Comparison of ENCODE assay signal across 23 mouse cellular contexts in genomic region chr12:80383478-80383877, GRCm38 (mm10). TPM values are rescaled to one million over a fixed set of nuclear protein-coding genes. Genes with fewer than 3 reads are reported as not detected.
DNase-seq lines count a peak whose midpoint lies in the region; ATAC-seq lines count a peak whose summit lies in the region.
"Had no signal": no experiment of that assay in that cellular context is flagged by ENCODE, and none has a peak within 500 bp of the region (broad histone marks: within the 10 kb centered on the region; RNA-seq: fewer than 3 reads in every experiment).

No protein-coding gene starts in this region.

- H3K4me1 ChIP-seq in heart, embryonic 14.5 days (ENCODE audit: control insufficient read depth in 2 of 2, insufficient read depth in 2 of 2, low read length in 2 of 2): peaks cover 5 to 37% of the 10 kb centered on the region in 2 experiments; a peak in 3 of 4 replicates
- H3K4me1 ChIP-seq in kidney, embryonic 15.5 days: peaks cover 8% of the 10 kb centered on the region; the same call in 1 of the 2 replicates
- peaks cover 20% of the 10 kb centered on the region for H3K4me1 ChIP-seq in neural tube, embryonic 13.5 days (replicated peaks)
- H3K4me1 ChIP-seq in neural tube, embryonic 15.5 days: peaks cover 13% of the 10 kb centered on the region

- 57% methylated on average over 8 of the region's 8 CpGs for WGBS in heart, embryonic 14.5 days
- 63% methylated on average over 8 of the region's 8 CpGs for WGBS in kidney, embryonic 15.5 days
- WGBS in neural tube, embryonic 13.5 days: 82% methylated on average over 8 of the region's 8 CpGs
- 80% methylated on average over 8 of the region's 8 CpGs for WGBS in neural tube, embryonic 15.5 days

- H3K9ac ChIP-seq in heart, embryonic 14.5 days (ENCODE audit: low read length): no peak overlapping the region
- no peak overlapping the region for H3K9ac ChIP-seq in kidney, embryonic 15.5 days
- H3K9ac ChIP-seq in neural tube, embryonic 13.5 days: no peak overlapping the region
- H3K9ac ChIP-seq in neural tube, embryonic 15.5 days (replicated peaks): no peak overlapping the region
- H3K9ac ChIP-seq: embryonic facial prominence, embryonic 13.5 days; forebrain, embryonic 12.5 days; hindbrain, embryonic 12.5 days; midbrain, embryonic 12.5 days had no signal

- H3K27ac ChIP-seq in heart, embryonic 14.5 days (replicated peaks in 1 of 2; ENCODE audit: control insufficient read depth in 1 of 2, insufficient read depth in 1 of 2, low read depth in 2 of 2, low read length in 2 of 2): peak overlapping the region; percentile 9 to 11
- H3K27ac ChIP-seq in kidney, embryonic 15.5 days: peak overlapping the region; percentile 43; the same call in 1 of the 2 replicates
- H3K27ac ChIP-seq in neural tube, embryonic 13.5 days (replicated peaks): peak overlapping the region; percentile 46; the same call in 1 of the 2 replicates
- H3K27ac ChIP-seq in neural tube, embryonic 15.5 days (replicated peaks): no peak overlapping the region
- H3K27ac ChIP-seq: embryonic facial prominence, embryonic 13.5 days; forebrain, embryonic 12.5 days; hindbrain, embryonic 12.5 days; layer of hippocampus, adult 2 months; midbrain, embryonic 12.5 days; stomach, postnatal 0 days had no signal

- ATAC-seq in heart, embryonic 14.5 days (ENCODE audit: insufficient number of reproducible peaks, insufficient read depth, low FRiP score, low read depth): no peak
- ATAC-seq in kidney, embryonic 15.5 days (replicated peaks; ENCODE audit: low FRiP score): peak; percentile 70; the same call in 1 of the 2 replicates
- no peak for ATAC-seq in neural tube, embryonic 13.5 days (ENCODE audit: low read depth)
- no peak for ATAC-seq in neural tube, embryonic 15.5 days (ENCODE audit: low FRiP score)
- ATAC-seq: intestine, postnatal 0 days had no signal

- no peaks in the 10 kb centered on the region for H3K9me3 ChIP-seq in heart, embryonic 14.5 days (ENCODE audit: control insufficient read depth, low read length)
- no peaks in the 10 kb centered on the region for H3K9me3 ChIP-seq in kidney, embryonic 15.5 days (replicated peaks)
- no peaks in the 10 kb centered on the region for H3K9me3 ChIP-seq in neural tube, embryonic 13.5 days
- no peaks in the 10 kb centered on the region for H3K9me3 ChIP-seq in neural tube, embryonic 15.5 days (replicated peaks)
- H3K9me3 ChIP-seq: embryonic facial prominence, embryonic 13.5 days; forebrain, embryonic 12.5 days; hindbrain, embryonic 12.5 days; midbrain, embryonic 12.5 days had no signal

- H3K36me3 ChIP-seq in heart, embryonic 14.5 days (ENCODE audit: control insufficient read depth, insufficient read depth, low read length): peaks cover 19% of the 10 kb centered on the region
- H3K36me3 ChIP-seq in kidney, embryonic 15.5 days: peaks cover 28% of the 10 kb centered on the region
- peaks cover 27% of the 10 kb centered on the region for H3K36me3 ChIP-seq in neural tube, embryonic 13.5 days
- peaks cover 11% of the 10 kb centered on the region for H3K36me3 ChIP-seq in neural tube, embryonic 15.5 days

- no peak overlapping the region for H3K4me2 ChIP-seq in heart, embryonic 14.5 days (ENCODE audit: low read length)
- no peak overlapping the region for H3K4me2 ChIP-seq in kidney, embryonic 15.5 days
- H3K4me2 ChIP-seq in neural tube, embryonic 13.5 days: no peak overlapping the region
- H3K4me2 ChIP-seq in neural tube, embryonic 15.5 days: no peak overlapping the region
- H3K4me2 ChIP-seq: embryonic facial prominence, embryonic 13.5 days; forebrain, embryonic 12.5 days; hindbrain, embryonic 12.5 days; midbrain, embryonic 12.5 days had no signal

- H3K4me3 ChIP-seq in heart, embryonic 14.5 days (ENCODE audit: control insufficient read depth in 1 of 2, insufficient read depth in 1 of 2, low read depth in 1 of 2, low read length in 2 of 2): no peak overlapping the region
- no peak overlapping the region for H3K4me3 ChIP-seq in kidney, embryonic 15.5 days (replicated peaks)
- no peak overlapping the region for H3K4me3 ChIP-seq in neural tube, embryonic 13.5 days
- no peak overlapping the region for H3K4me3 ChIP-seq in neural tube, embryonic 15.5 days (replicated peaks)
- H3K4me3 ChIP-seq: embryonic facial prominence, embryonic 13.5 days; erythroblast, embryonic 14.5 days; forebrain, embryonic 12.5 days; hindbrain, embryonic 12.5 days; layer of hippocampus, adult 2 months; midbrain, embryonic 12.5 days had no signal

- peak; percentile 41 for DNase-seq in adrenal gland, adult 2 months
- no peak for DNase-seq in adrenal gland, postnatal 4 days (ENCODE audit: low spot score in 2 of 2)
- no peak for DNase-seq in heart, postnatal 4 days
- DNase-seq in kidney, adult 9 months: no peak
- DNase-seq: cerebellum, adult 8-10 months; cerebellum, postnatal 36 days; embryo, embryonic 11 days; gastrocnemius, postnatal 25 days; right cerebral cortex, postnatal 14 days; thymus, adult 2 months; thymus, postnatal 4 days had no signal

- H3K27me3 ChIP-seq in heart, embryonic 14.5 days (ENCODE audit: control insufficient read depth, insufficient read depth, low read length): no peaks in the 10 kb centered on the region
- H3K27me3 ChIP-seq in kidney, embryonic 15.5 days: no peaks in the 10 kb centered on the region
- no peaks in the 10 kb centered on the region for H3K27me3 ChIP-seq in neural tube, embryonic 13.5 days
- no peaks in the 10 kb centered on the region for H3K27me3 ChIP-seq in neural tube, embryonic 15.5 days (replicated peaks)
- H3K27me3 ChIP-seq: embryonic facial prominence, embryonic 13.5 days; forebrain, embryonic 12.5 days; hindbrain, embryonic 12.5 days; midbrain, embryonic 12.5 days had no signal

RNA-seq across cellular contexts. Expression of gene Dcaf5, which starts 52.9 kb away (rescaled TPM):
- 10 to 100 TPM; 29.0 to 32.5 TPM for total RNA-seq in adrenal gland, adult 2 months (2021)
- polyA plus RNA-seq in adrenal gland, adult 2 months (2012; rRNA removed): 19.6 and 20.7 TPM in 2 replicates
- 10 to 100 TPM; 47.7 to 48.6 TPM for total RNA-seq in adrenal gland, postnatal 4 days (2021)
- polyA plus RNA-seq in heart, embryonic 14.5 days (2014; fragmentation: Nextera tagmentation; extraction: Ambion mirVana): 10.5 and 10.7 TPM in 2 replicates
- 10 to 100 TPM; 36.3 to 37.3 TPM for total RNA-seq in heart, postnatal 4 days (2021)
- polyA plus RNA-seq in kidney, embryonic 15.5 days (2015; fragmentation: Nextera tagmentation; extraction: Ambion mirVana): 11.3 and 12.3 TPM in 2 replicates
- polyA plus RNA-seq in neural tube, embryonic 13.5 days (2015; fragmentation: Nextera tagmentation; extraction: Ambion mirVana): 22.8 and 24.2 TPM in 2 replicates
- 20.2 and 20.6 TPM in 2 replicates for polyA plus RNA-seq in neural tube, embryonic 15.5 days (2015; fragmentation: Nextera tagmentation; extraction: Ambion mirVana)
